Mouse (Mus musculus) urinary bladder, adult 18-20 months (tissue): ENCODE results near the gene Apoa2.

Experiments
- DNase-seq, 2 experiments: peaks; one replicate each; pipeline ENCODE4 v3.0.0; 2022; ENCODE audit warnings: low spot score in 2 of 2, mixed read lengths in 2 of 2

The Apoa2 gene

GRCm38 (mm10) chr1:171224857-171225256 is at the start of gene Apoa2:
Gene Apoa2, plus strand, starts transcription at chr1:171225054.
- DNase-seq = no peak

- DNase-seq = no peak
Observed at GRCm38 (mm10) chr1:171179487-171180171, 45.2 kb upstream of the Apoa2 start.

GRCm38 (mm10) chr1:171183025-171183424 is 41.8 kb upstream of the Apoa2 start:
- DNase-seq = no peak

GRCm38 (mm10) chr1:171183620-171184019 is 41.2 kb upstream of the Apoa2 start:
- no peak for DNase-seq

GRCm38 (mm10) chr1:171184314-171184713 is 40.5 kb upstream of the Apoa2 start:
- DNase-seq = peak; percentile 47 to 58

GRCm38 (mm10) chr1:171185655-171186054 is 39.2 kb upstream of the Apoa2 start:
- no peak for DNase-seq

GRCm38 (mm10) chr1:171187851-171188700 is 36.8 kb upstream of the Apoa2 start:
- no peak for DNase-seq

GRCm38 (mm10) chr1:171189046-171189445 is 35.8 kb upstream of the Apoa2 start:
- DNase-seq = no peak

GRCm38 (mm10) chr1:171189476-171190114 is 35.3 kb upstream of the Apoa2 start:
- DNase-seq = no peak

- DNase-seq = no peak
Observed at GRCm38 (mm10) chr1:171190832-171191231, 34.0 kb upstream of the Apoa2 start.

- no peak for DNase-seq
Observed at GRCm38 (mm10) chr1:171192283-171192682, 32.6 kb upstream of the Apoa2 start.

- no peak for DNase-seq
Observed at GRCm38 (mm10) chr1:171193093-171193840, 31.6 kb upstream of the Apoa2 start.

GRCm38 (mm10) chr1:171193911-171194830 is 30.7 kb upstream of the Apoa2 start:
- no peak for DNase-seq

GRCm38 (mm10) chr1:171195046-171195822 is 29.6 kb upstream of the Apoa2 start:
- no peak for DNase-seq

GRCm38 (mm10) chr1:171195887-171196397 is 28.9 kb upstream of the Apoa2 start, which contains the start of gene Pcp4l1:
Gene Pcp4l1, minus strand, starts transcription at chr1:171196268.
- peak; percentile 22 to 27 for DNase-seq

GRCm38 (mm10) chr1:171199532-171199931 is 25.3 kb upstream of the Apoa2 start:
- DNase-seq = no peak

- DNase-seq = no peak
Observed at GRCm38 (mm10) chr1:171200769-171201168, 24.1 kb upstream of the Apoa2 start.

GRCm38 (mm10) chr1:171203471-171204248 is 21.2 kb upstream of the Apoa2 start:
- no peak for DNase-seq

GRCm38 (mm10) chr1:171204249-171204644 is 20.6 kb upstream of the Apoa2 start:
- DNase-seq = no peak
